Mouse (Mus musculus) megakaryocyte, adult 5-6 weeks (primary cell): ENCODE results near the gene Vmn1r225. TPM values are rescaled to one million over a fixed set of nuclear protein-coding genes. Genes with fewer than 3 reads are reported as not detected.
"Not testable (repeated sequence)": the region's sequence is repeated elsewhere in the genome, so short reads cannot be mapped to it uniquely, and the experiment has no call there.

Source experiments
- ATAC-seq: 2 replicates; pipeline ENCODE4 v1.8.0; 2016; ENCODE audit warnings: mild to moderate bottlenecking, inconsistent platforms; ENCODE audit not compliant: poor library complexity, severe bottlenecking
- total RNA-seq, 2 experiments: library from RNA; stranded (forward) in 1 of 2; stranded (reverse) in 1 of 2; fragments of 153-499, 151-499 nt in 1 of 2; fragments of 221-1000, 200-1000 nt in 1 of 2; gene quantifications; 2 replicates each; pipeline versions ENCODE4 v1.2.3 to v1.2.4; 2015 to 2017

Gene Vmn1r225
- total RNA-seq (2015) (not detected in 2 replicates), total RNA-seq (2017) (not detected in 2 replicates)

GRCm38 (mm10) chr17:20497858-20498257, at the start of gene Vmn1r225:
Gene Vmn1r225 (plus strand): TSS chr17:20498158.
- ATAC-seq, result no peak

GRCm38 (mm10) chr17:20473311-20473710, 24.6 kb upstream of the Vmn1r225 start:
- ATAC-seq, result no peak

GRCm38 (mm10) chr17:20481231-20481630, 16.7 kb upstream of the Vmn1r225 start, which contains the start of gene Vmn2r108:
Gene Vmn2r108 (minus strand): TSS chr17:20481331.
- ATAC-seq, result no peak

GRCm38 (mm10) chr17:20508247-20508646, 10.3 kb downstream of the Vmn1r225 start:
- ATAC-seq, result not testable (repeated sequence)

Other genes starting within 250 kb of the Vmn1r225 start
- not detected in 2 replicates for gene Vmn2r106, start 212.6 kb upstream of the Vmn1r225 start, total RNA-seq (2015)
- gene Vmn2r106, start 212.6 kb upstream of the Vmn1r225 start, total RNA-seq (2017), result not detected in 2 replicates
- not detected in 2 replicates for gene Vmn2r107, start 152.9 kb upstream of the Vmn1r225 start, total RNA-seq (2015)
- gene Vmn2r107, start 152.9 kb upstream of the Vmn1r225 start, total RNA-seq (2017), result not detected in 2 replicates
- not detected in 2 replicates for gene Vmn1r224, start 84.0 kb upstream of the Vmn1r225 start, total RNA-seq (2015)
- not detected in 2 replicates for gene Vmn1r224, start 84.0 kb upstream of the Vmn1r225 start, total RNA-seq (2017)
- not detected in 2 replicates for gene Vmn2r108, start 16.8 kb upstream of the Vmn1r225 start, total RNA-seq (2015)
- not detected in 2 replicates for gene Vmn2r108, start 16.8 kb upstream of the Vmn1r225 start, total RNA-seq (2017)
- not detected in 2 replicates for gene Vmn2r109, start 66.6 kb downstream of the Vmn1r225 start, total RNA-seq (2015)
- gene Vmn2r109, start 66.6 kb downstream of the Vmn1r225 start, total RNA-seq (2017), result not detected in 2 replicates
- not detected in 2 replicates for gene Vmn2r110, start 98.3 kb downstream of the Vmn1r225 start, total RNA-seq (2015)
- gene Vmn2r110, start 98.3 kb downstream of the Vmn1r225 start, total RNA-seq (2017), result not detected in 2 replicates
- not detected in 2 replicates for gene Fpr-rs3, start 126.7 kb downstream of the Vmn1r225 start, total RNA-seq (2015)
- gene Fpr-rs3, start 126.7 kb downstream of the Vmn1r225 start, total RNA-seq (2017), result not detected in 2 replicates
- gene Vmn1r226, start 184.7 kb downstream of the Vmn1r225 start, total RNA-seq (2015), result not detected in 2 replicates
- not detected in 2 replicates for gene Vmn1r226, start 184.7 kb downstream of the Vmn1r225 start, total RNA-seq (2017)
- not detected in 2 replicates for gene Vmn1r227, start 231.7 kb downstream of the Vmn1r225 start, total RNA-seq (2015)
- gene Vmn1r227, start 231.7 kb downstream of the Vmn1r225 start, total RNA-seq (2017), result not detected in 2 replicates